Mouse (Mus musculus) cerebellum, adult (tissue): Measurements from ENCODE around the gene Copz1.
"Not testable (repeated sequence)": the region's sequence is repeated elsewhere in the genome, so short reads cannot be mapped to it uniquely, and the experiment has no call there.

Experiments used
- ATAC-seq: cut with Nextera tagmentation; 2 replicates; pipeline ENCODE4 v1.9.2; 2017; ENCODE audit warnings: mild to moderate bottlenecking, moderate library complexity, mixed read lengths; ENCODE audit not compliant: insufficient number of reproducible peaks, low FRiP score, low TSS enrichment

Gene Copz1

GRCm38 (mm10) chr15:103250195-103250740 is 22.2 kb upstream of the Copz1 start:
- ATAC-seq = no peak

GRCm38 (mm10) chr15:103251595-103251994 is 20.9 kb upstream of the Copz1 start:
- no peak for ATAC-seq

GRCm38 (mm10) chr15:103252660-103253059 is 19.9 kb upstream of the Copz1 start:
- no peak for ATAC-seq

- no peak for ATAC-seq
Measured at GRCm38 (mm10) chr15:103253352-103253751, 19.2 kb upstream of the Copz1 start.

GRCm38 (mm10) chr15:103255169-103255568 is 17.3 kb upstream of the Copz1 start:
- ATAC-seq = no peak

GRCm38 (mm10) chr15:103256210-103256986 is 16.1 kb upstream of the Copz1 start:
- no peak for ATAC-seq

- ATAC-seq = no peak; the same call in 1 of the 2 replicates
Measured at GRCm38 (mm10) chr15:103257790-103258728, 14.5 kb upstream of the Copz1 start, which contains the start of gene Nfe2. Gene Nfe2, minus strand, starts transcription at chr15:103258403.

- no peak for ATAC-seq
Measured at GRCm38 (mm10) chr15:103259162-103259561, 13.4 kb upstream of the Copz1 start.

- ATAC-seq = no peak
Measured at GRCm38 (mm10) chr15:103259989-103260388, 12.5 kb upstream of the Copz1 start.

GRCm38 (mm10) chr15:103264794-103265193 is 7.7 kb upstream of the Copz1 start:
- no peak for ATAC-seq

GRCm38 (mm10) chr15:103268903-103269302 is 3.6 kb upstream of the Copz1 start:
- ATAC-seq = no peak

GRCm38 (mm10) chr15:103275943-103276342 is 3.4 kb downstream of the Copz1 start:
- ATAC-seq = not testable (repeated sequence)

GRCm38 (mm10) chr15:103277949-103278348 is 5.4 kb downstream of the Copz1 start:
- ATAC-seq = no peak

- ATAC-seq = no peak
Measured at GRCm38 (mm10) chr15:103279750-103280149, 7.2 kb downstream of the Copz1 start.

- ATAC-seq = no peak
Measured at GRCm38 (mm10) chr15:103280817-103281464, 8.4 kb downstream of the Copz1 start.

- ATAC-seq = no peak
Measured at GRCm38 (mm10) chr15:103281465-103282205, 9.1 kb downstream of the Copz1 start.

- no peak for ATAC-seq
Measured at GRCm38 (mm10) chr15:103284066-103284465, 11.6 kb downstream of the Copz1 start.

GRCm38 (mm10) chr15:103284647-103285046 is 12.1 kb downstream of the Copz1 start:
- ATAC-seq = no peak

- ATAC-seq = no peak
Measured at GRCm38 (mm10) chr15:103285778-103286417, 13.4 kb downstream of the Copz1 start.
